Mouse (Mus musculus): ENCODE results near the gene Galntl5. TPM values are rescaled to one million over a fixed set of nuclear protein-coding genes. Genes with fewer than 3 reads are reported as not detected.

Galntl5 gene
- polyA plus RNA-seq (2015; fragmentation: Nextera tagmentation; extraction: Ambion mirVana) = not detected in 2 replicates

DNA sequence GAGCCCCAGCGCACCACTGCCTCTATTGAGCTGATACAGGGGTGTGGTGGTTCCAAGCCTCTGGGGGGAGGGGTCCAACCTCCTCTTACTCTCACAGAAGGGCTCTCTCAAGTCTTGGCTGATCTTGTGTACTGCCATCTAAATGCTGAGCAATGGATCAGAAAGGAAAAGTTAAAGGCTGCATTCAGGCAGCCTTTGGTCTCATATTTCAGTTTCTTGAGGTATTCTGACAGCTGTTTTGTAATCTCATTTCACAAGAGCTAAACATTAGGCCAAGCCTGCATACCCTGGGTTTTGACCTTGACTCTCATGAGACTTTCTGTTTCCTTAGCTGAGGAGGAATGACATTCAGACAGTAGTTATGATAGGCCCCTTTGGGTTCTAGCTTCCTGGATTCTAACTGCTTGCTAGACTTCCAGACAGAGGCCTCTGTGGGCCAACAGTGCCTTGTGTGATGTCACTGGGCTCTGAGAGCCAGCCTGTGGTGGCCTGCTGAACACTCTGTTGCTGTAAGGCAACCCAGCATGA lies at the start of gene Galntl5:
Galntl5 (plus strand) TSS at position 457 of the 528 bp plus-strand sequence.
- no peak for ATAC-seq (replicated peaks)
- Histone ChIP-seq H3K4me1 (no peaks in the 10 kb centered on the region), H3K4me3 (no peak within 1 kb of the TSS), H3K9ac (no peak within 1 kb of the TSS), H3K4me2 (no peak within 1 kb of the TSS), H3K27me3 (replicated peaks) (no peaks in the 10 kb centered on the region), H3K27ac (no peak within 1 kb of the TSS), H3K36me3 (replicated peaks) (no peaks in the 10 kb centered on the region), H3K9me3 (no peaks in the 10 kb centered on the region)
- WGBS = 81% methylated on average over 1 of the region's 1 CpGs

DNA sequence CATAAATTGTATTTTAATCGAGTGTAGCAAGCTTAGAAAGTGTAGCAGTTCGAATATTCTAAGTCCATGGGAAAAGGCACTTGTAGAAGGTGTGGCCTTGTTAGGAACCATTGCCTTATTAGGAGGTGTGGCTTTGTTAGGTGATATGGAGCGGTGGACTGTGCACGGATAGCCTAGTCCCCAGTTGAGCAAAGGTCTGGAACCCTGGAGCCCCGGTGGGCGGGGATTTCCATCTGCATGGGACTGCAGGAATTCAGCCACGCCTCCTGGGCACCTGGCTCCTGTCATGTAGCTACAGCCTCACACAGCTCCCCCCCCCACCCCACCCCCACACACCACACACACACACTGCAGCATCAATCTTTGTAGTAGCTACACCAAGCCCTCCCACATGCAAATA lies 34.6 kb upstream of the Galntl5 start:
- no peak for ATAC-seq (replicated peaks)
- WGBS = 79% methylated on average over 7 of the region's 7 CpGs
- H3K27ac ChIP-seq = no peak overlapping the region

DNA sequence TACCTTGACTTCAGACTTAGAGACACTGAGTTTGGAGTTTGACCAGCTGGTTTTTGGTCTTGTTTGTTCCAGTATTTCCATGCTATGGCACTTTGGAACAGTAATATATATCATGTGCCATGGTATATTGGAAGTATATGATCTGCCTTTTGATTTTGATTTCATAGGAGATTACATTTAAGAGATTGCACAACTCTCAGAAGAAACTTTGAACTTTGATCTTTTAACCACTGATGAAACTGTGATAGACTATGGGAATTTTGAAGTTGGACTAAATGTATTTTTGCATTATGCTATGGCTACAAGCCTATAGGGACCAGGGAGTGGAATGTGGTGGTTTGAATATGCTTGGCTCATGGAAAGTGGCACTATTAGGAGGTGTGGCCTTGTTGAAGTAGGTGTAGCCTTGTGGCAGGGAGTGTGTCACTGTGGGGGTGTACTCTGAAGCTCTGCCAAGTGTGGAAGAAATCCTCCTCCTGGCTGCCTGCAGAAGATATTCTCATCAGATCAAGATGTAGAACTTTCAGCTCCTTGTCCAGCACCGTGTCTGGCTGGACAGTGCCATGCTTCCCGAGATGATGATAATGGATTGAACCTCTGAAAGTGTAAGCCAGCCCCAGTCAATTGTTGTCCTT lies 31.8 kb upstream of the Galntl5 start:
- Histone ChIP-seq H3K4me1 (no peaks in the 10 kb centered on the region), H3K4me2 (no peak overlapping the region), H3K9ac (no peak overlapping the region), H3K27ac (no peak overlapping the region), H3K4me3 (no peak overlapping the region), H3K36me3 (replicated peaks) (no peaks in the 10 kb centered on the region), H3K9me3 (no peaks in the 10 kb centered on the region), H3K27me3 (replicated peaks) (no peaks in the 10 kb centered on the region)
- ATAC-seq (replicated peaks) = no peak
- 80% methylated on average over 2 of the region's 2 CpGs for WGBS

More for the DNA sequence above, 34.6 kb upstream of the Galntl5 start:
- H3K4me3 ChIP-seq = no peak overlapping the region
- no peaks in the 10 kb centered on the region for H3K4me1 ChIP-seq
- H3K27me3 ChIP-seq (replicated peaks) = no peaks in the 10 kb centered on the region
- no peak overlapping the region for H3K9ac ChIP-seq
- no peaks in the 10 kb centered on the region for H3K9me3 ChIP-seq
- H3K4me2 ChIP-seq = no peak overlapping the region
- no peaks in the 10 kb centered on the region for H3K36me3 ChIP-seq (replicated peaks)

DNA sequence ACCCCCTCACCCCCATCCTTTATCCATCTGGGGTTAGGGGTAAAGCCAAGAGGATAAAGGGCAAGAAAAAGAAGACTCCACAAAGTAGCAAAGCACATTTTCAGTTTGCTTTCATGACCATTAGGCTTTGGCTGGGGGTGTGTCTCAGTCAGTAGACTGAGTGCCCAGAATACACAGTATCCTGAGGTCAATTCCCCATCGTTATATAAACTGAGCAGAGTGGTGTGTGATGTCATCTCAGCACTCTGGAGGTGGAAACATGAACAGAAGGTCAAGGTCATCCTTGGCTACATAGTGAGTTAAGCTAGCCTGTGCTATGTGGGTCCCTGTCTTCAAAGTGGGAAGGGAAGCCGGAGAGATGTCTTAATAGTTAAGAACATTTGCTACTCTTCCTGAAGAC lies 27.8 kb upstream of the Galntl5 start:
- Histone ChIP-seq H3K27me3 (replicated peaks) (no peaks in the 10 kb centered on the region), H3K9me3 (no peaks in the 10 kb centered on the region), H3K36me3 (replicated peaks) (no peaks in the 10 kb centered on the region), H3K4me2 (no peak overlapping the region), H3K4me1 (no peaks in the 10 kb centered on the region), H3K27ac (no peak overlapping the region), H3K9ac (no peak overlapping the region), H3K4me3 (no peak overlapping the region)
- 83% methylated on average over 2 of the region's 2 CpGs for WGBS
- no peak for ATAC-seq (replicated peaks)

DNA sequence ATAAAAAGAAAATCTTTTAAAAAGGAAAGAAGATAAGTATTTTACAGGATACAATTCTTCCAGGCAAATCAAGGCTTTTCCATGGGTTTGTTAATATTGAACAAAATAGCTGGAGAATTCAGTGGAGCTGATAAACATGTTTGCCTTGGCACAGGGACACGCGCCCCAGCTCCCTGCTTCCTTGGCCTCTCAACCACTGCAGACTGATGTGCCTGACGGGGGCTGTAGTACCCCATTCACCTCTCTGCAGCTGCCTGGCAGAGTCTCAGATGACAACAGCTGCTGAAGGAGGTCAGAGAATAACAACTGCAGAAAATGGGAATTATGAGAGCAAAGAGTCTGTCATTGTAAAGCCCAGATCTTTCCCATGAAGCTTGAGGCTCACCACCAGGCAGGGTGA lies 27.3 kb upstream of the Galntl5 start:
- Histone ChIP-seq H3K27me3 (replicated peaks) (no peaks in the 10 kb centered on the region), H3K36me3 (replicated peaks) (no peaks in the 10 kb centered on the region), H3K27ac (no peak overlapping the region), H3K9ac (no peak overlapping the region), H3K4me3 (no peak overlapping the region), H3K4me2 (no peak overlapping the region), H3K9me3 (no peaks in the 10 kb centered on the region), H3K4me1 (no peaks in the 10 kb centered on the region)
- ATAC-seq (replicated peaks) = no peak
- 66% methylated on average over 3 of the region's 3 CpGs for WGBS

DNA sequence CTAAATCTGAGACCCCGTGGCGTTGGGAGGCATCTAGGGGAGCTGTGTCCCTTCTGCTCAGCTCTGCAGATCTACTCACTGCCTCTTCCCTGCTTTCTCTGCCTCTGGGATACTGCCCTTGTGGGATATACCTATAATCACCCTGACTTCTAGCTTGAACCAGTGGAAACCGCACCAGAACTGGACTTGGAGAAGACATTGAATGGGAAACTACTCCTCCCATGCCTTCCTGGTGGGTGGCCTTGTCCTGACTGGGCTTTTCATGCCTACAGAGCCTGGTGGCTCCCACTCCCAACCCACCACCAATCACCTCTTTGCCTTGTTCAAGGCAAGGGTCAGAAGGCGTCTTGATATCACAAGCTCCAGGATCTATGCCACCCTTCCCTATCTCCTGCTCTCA lies 26.4 kb upstream of the Galntl5 start:
- 87% methylated on average over 4 of the region's 4 CpGs for WGBS
- no peak for ATAC-seq (replicated peaks)
- H3K9ac ChIP-seq = no peak overlapping the region

DNA sequence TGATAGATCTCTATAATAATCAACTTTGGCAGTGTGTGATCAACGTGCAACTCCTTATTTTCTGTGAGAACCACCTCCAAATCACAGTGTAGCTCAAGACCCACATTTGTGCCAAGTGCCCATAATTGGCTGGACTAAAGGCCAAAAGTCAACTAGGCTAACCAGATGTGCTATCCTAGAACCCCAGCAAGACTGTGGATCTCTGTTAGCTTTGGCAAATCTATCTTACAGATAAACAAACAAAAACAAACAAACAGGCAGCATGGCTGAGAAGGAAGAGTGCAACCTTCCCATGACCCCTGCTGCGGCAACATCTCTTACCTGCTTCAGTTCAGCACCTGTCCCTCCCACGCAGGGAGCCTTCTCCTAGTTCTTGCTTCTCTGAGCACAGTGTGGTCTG lies 25.9 kb upstream of the Galntl5 start:
- WGBS = 87% methylated on average over 3 of the region's 3 CpGs
- no peak for ATAC-seq (replicated peaks)
- H3K4me3 ChIP-seq = no peak overlapping the region

More for the DNA sequence above, 26.4 kb upstream of the Galntl5 start:
- Histone ChIP-seq H3K36me3 (replicated peaks) (no peaks in the 10 kb centered on the region), H3K4me1 (no peaks in the 10 kb centered on the region), H3K4me3 (no peak overlapping the region), H3K4me2 (no peak overlapping the region), H3K27ac (no peak overlapping the region), H3K9me3 (no peaks in the 10 kb centered on the region), H3K27me3 (replicated peaks) (no peaks in the 10 kb centered on the region)

DNA sequence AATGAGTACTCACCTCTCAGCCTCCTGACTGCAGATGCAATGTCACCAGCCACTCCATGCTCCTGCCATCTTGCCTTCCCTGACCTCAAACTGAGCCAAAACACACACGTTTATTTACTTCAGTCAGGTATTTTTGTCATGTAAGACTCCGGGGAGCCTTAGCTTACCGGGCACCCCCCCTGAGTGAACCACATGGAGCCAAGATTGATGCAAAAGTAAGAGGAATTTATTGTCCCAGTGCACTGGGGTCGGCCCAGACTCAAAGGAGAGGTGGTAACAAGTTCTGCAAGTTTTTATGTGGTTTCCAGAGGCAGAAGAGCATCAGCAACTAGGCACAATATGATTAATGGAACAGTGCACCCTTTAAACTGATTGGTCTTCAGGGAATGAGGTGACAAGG lies 24.1 kb upstream of the Galntl5 start:
- no peak for ATAC-seq (replicated peaks)
- no peaks in the 10 kb centered on the region for H3K27me3 ChIP-seq (replicated peaks)
- H3K9ac ChIP-seq = no peak overlapping the region
- no peak overlapping the region for H3K27ac ChIP-seq
- 52% methylated on average over 4 of the region's 4 CpGs for WGBS
- no peaks in the 10 kb centered on the region for H3K9me3 ChIP-seq
- H3K4me2 ChIP-seq = no peak overlapping the region
- H3K36me3 ChIP-seq (replicated peaks) = no peaks in the 10 kb centered on the region
- no peak overlapping the region for H3K4me3 ChIP-seq
- H3K4me1 ChIP-seq = no peaks in the 10 kb centered on the region

More for the DNA sequence above, 25.9 kb upstream of the Galntl5 start:
- no peaks in the 10 kb centered on the region for H3K27me3 ChIP-seq (replicated peaks)
- no peak overlapping the region for H3K9ac ChIP-seq
- no peaks in the 10 kb centered on the region for H3K36me3 ChIP-seq (replicated peaks)
- no peak overlapping the region for H3K27ac ChIP-seq
- H3K9me3 ChIP-seq = no peaks in the 10 kb centered on the region
- no peak overlapping the region for H3K4me2 ChIP-seq
- no peaks in the 10 kb centered on the region for H3K4me1 ChIP-seq

DNA sequence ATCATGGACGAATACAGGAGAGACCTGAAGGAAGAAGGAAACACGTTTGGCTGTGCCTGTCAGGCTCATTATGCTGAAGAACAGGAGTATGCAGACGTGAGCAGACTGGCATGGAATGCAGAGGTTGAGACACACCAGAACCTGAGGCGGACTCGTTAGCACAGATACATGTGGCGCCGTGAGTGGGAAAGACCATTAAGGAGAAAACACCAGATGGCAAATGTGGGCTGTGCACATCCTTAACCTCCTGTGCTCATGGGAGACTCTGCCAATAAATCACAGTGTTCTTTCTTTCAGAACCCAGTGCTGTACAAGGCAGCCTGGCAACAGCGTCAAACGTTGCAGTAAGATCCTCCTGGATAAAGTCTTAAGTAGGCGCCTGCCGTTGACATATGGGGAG lies 20.7 kb upstream of the Galntl5 start:
- Histone ChIP-seq H3K27ac (no peak overlapping the region), H3K9ac (no peak overlapping the region)
- no peak for ATAC-seq (replicated peaks)

DNA sequence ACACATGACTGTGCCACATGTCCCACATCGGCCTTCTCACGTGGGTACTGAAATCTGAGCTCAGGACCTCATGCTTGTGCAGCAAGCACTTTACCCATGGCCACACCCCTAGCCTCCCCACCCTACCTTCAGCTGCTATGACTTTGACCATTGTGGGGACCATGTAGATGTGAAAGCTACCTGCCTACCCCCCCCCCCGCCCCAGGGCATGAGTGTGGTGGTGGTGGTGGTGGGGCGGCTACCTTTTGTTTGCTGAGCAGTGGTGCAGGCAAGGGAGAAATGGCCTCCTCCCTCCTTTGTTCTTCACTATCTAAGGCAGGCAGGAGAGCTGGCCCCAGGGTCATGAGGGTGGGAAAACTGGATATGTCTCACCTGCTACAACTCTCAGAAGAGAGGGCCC lies 18.3 kb upstream of the Galntl5 start:
- no peak overlapping the region for H3K4me2 ChIP-seq
- H3K4me1 ChIP-seq = no peaks in the 10 kb centered on the region
- H3K9me3 ChIP-seq = no peaks in the 10 kb centered on the region
- 86% methylated on average over 4 of the region's 4 CpGs for WGBS
- H3K36me3 ChIP-seq (replicated peaks) = no peaks in the 10 kb centered on the region
- H3K27ac ChIP-seq = no peak overlapping the region
- H3K9ac ChIP-seq = no peak overlapping the region
- ATAC-seq (replicated peaks) = no peak
- no peaks in the 10 kb centered on the region for H3K27me3 ChIP-seq (replicated peaks)
- no peak overlapping the region for H3K4me3 ChIP-seq

More for the DNA sequence above, 20.7 kb upstream of the Galntl5 start:
- Histone ChIP-seq H3K4me2 (no peak overlapping the region), H3K4me3 (no peak overlapping the region), H3K4me1 (no peaks in the 10 kb centered on the region), H3K9me3 (no peaks in the 10 kb centered on the region), H3K27me3 (replicated peaks) (no peaks in the 10 kb centered on the region), H3K36me3 (replicated peaks) (no peaks in the 10 kb centered on the region)
- WGBS = 67% methylated on average over 11 of the region's 11 CpGs

DNA sequence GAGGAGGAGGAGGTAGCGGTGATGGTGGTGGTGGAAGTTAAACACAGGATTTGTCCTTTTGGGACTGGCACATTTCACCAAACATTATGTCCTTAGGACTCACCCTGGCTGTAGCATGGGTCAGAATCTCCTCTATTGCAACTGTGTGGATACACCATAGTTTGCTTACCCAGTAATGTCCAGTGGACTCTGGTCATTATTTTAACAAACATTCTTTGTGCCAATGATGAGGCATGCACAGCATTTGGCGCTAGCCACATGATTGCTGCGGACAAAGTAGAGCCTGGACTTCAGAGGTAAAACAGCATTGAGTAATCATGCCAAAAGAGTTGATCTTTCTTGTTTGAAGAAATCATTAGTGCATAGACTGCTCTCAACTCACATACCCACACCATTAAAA lies 17.3 kb upstream of the Galntl5 start:
- H3K4me2 ChIP-seq = no peak overlapping the region
- ATAC-seq (replicated peaks) = no peak
- H3K9ac ChIP-seq = no peak overlapping the region
- no peak overlapping the region for H3K4me3 ChIP-seq
- H3K27me3 ChIP-seq (replicated peaks) = no peaks in the 10 kb centered on the region
- no peak overlapping the region for H3K27ac ChIP-seq
- no peaks in the 10 kb centered on the region for H3K36me3 ChIP-seq (replicated peaks)
- no peaks in the 10 kb centered on the region for H3K4me1 ChIP-seq
- no peaks in the 10 kb centered on the region for H3K9me3 ChIP-seq
- WGBS = 90% methylated on average over 3 of the region's 3 CpGs

DNA sequence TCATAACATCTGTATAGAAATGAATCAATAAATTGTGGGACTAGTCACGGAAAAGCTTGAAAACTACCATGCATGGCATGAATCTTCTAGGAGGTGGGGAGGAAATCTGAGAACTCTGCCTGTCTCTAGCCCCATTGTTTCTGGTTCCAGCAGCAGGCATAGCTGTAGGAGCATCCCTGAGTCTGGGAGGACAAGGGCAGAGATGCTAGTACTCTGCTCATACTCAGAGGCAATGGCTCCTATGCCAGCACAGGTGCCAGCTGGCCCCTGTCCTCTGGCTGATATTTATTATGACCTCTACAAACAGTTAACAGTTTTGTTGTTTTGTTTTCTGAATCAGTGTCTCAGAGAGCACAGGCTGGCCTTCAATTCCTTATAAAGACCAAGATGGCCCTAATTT lies 16.9 kb upstream of the Galntl5 start:
- WGBS = 89% methylated on average over 1 of the region's 1 CpGs
- no peaks in the 10 kb centered on the region for H3K4me1 ChIP-seq
- H3K36me3 ChIP-seq (replicated peaks) = no peaks in the 10 kb centered on the region
- no peak overlapping the region for H3K4me3 ChIP-seq
- H3K9me3 ChIP-seq = no peaks in the 10 kb centered on the region
- H3K9ac ChIP-seq = no peak overlapping the region
- H3K4me2 ChIP-seq = no peak overlapping the region
- no peak overlapping the region for H3K27ac ChIP-seq
- H3K27me3 ChIP-seq (replicated peaks) = no peaks in the 10 kb centered on the region
- no peak for ATAC-seq (replicated peaks)

DNA sequence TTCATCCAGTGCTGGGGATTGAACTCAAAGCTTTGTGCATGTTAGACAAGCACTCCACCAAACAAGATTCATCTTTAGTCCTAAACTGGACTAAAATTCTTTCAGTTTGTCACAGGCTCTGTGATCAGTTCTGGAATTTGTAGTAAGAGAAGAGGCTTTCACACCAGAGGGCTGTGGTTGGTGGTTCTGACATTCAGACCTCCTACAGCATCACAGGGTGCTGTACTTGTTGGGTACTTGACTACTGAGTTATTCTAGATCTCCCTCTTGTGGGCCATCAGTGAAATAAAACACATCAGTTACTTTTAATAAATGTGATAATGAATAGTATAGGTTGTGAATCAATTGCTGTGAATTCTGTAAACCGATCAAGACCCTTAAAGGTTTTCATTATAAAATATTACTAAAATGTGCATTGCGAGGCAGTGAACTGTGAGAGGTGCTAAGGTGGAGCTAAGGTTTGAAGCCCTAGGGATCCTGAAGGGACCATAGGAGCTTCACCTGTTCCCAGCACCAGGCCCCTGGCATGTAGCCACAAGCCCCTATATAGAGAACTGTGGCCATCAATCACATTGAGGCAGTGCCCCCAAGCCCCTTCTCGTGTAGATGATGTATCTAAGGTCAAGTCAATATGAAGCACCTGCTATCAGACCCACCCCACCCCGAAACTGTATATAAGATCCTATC lies 16.0 kb upstream of the Galntl5 start:
- Histone ChIP-seq H3K36me3 (replicated peaks) (no peaks in the 10 kb centered on the region), H3K4me1 (no peaks in the 10 kb centered on the region), H3K27me3 (replicated peaks) (no peaks in the 10 kb centered on the region), H3K4me3 (no peak overlapping the region), H3K9me3 (no peaks in the 10 kb centered on the region), H3K27ac (no peak overlapping the region), H3K4me2 (no peak overlapping the region), H3K9ac (no peak overlapping the region)
- WGBS = 88% methylated on average over 4 of the region's 4 CpGs
- no peak for ATAC-seq (replicated peaks)
